Mouse (Mus musculus) MEL (cell line): ENCODE measurements around the gene Gjb6.

ENCODE experiments used
- CTCF ChIP-seq, 3 experiments: IDR thresholded peaks in 2 of 3; conservative IDR thresholded peaks in 1 of 3; 2 replicates each; pipeline ENCODE4 v1.5.1; 2011 to 2012; ENCODE audit warnings: low read length in 3 of 3, low read depth in 2 of 3, mild to moderate bottlenecking in 2 of 3, improper control_type of control experiment in 1 of 3, inconsistent platforms in 1 of 3, mixed read lengths in 1 of 3, moderate library complexity in 1 of 3; ENCODE audit not compliant: control insufficient read depth in 1 of 3, insufficient read depth in 1 of 3, poor library complexity in 1 of 3, severe bottlenecking in 1 of 3
- E2F4 ChIP-seq: IDR thresholded peaks from 2 replicates; pipeline ENCODE4 v1.6.1; 2011; ENCODE audit warnings: low read depth, low read length, improper control_type of control experiment, borderline replicate concordance
- EP300 ChIP-seq, 2 experiments: IDR thresholded peaks; 2 replicates each; pipeline ENCODE4 v1.6.1; 2011; ENCODE audit warnings: improper control_type of control experiment in 2 of 2, low read length in 2 of 2, low read depth in 1 of 2, mild to moderate bottlenecking in 1 of 2
- GABPA ChIP-seq: IDR thresholded peaks from 2 replicates; pipeline ENCODE4 v1.6.1; 2012; ENCODE audit warnings: low read depth, mild to moderate bottlenecking, inconsistent platforms, low read length, improper control_type of control experiment, moderate library complexity
- GATA1 ChIP-seq: IDR thresholded peaks from 2 replicates; pipeline ENCODE4 v1.6.1; 2011; ENCODE audit warnings: low read depth, low read length, improper control_type of control experiment
- MAZ ChIP-seq: IDR thresholded peaks from 2 replicates; pipeline ENCODE4 v1.6.1; 2012; ENCODE audit warnings: low read depth, mild to moderate bottlenecking, inconsistent platforms, low read length, improper control_type of control experiment
- MXI1 ChIP-seq: IDR thresholded peaks from 2 replicates; pipeline ENCODE4 v1.6.1; 2011; ENCODE audit warnings: mild to moderate bottlenecking, low read depth, low read length, improper control_type of control experiment
- NELFE ChIP-seq: IDR thresholded peaks from 2 replicates; pipeline ENCODE4 v1.6.1; 2011; ENCODE audit warnings: low read depth, low read length, improper control_type of control experiment
- NRF1 ChIP-seq: IDR thresholded peaks from 2 replicates; pipeline ENCODE4 v1.6.1; 2014; ENCODE audit warnings: low read depth, mild to moderate bottlenecking, inconsistent platforms, low read length, improper control_type of control experiment, moderate library complexity; ENCODE audit not compliant: poor library complexity, insufficient read depth, severe bottlenecking
- POLR2A ChIP-seq, 2 experiments: IDR thresholded peaks; 2 replicates each; pipeline ENCODE4 v1.6.1; 2011 to 2012; ENCODE audit warnings: low read length in 2 of 2, mild to moderate bottlenecking in 2 of 2, control low read depth in 1 of 2, improper control_type of control experiment in 1 of 2, low read depth in 1 of 2, moderate library complexity in 1 of 2; ENCODE audit not compliant: control insufficient read depth in 1 of 2, insufficient read depth in 1 of 2, poor library complexity in 1 of 2
- POLR2AphosphoS2 ChIP-seq: IDR thresholded peaks from 2 replicates; pipeline ENCODE4 v1.6.1; 2011; ENCODE audit warnings: low read length, improper control_type of control experiment
- TCF12 ChIP-seq: IDR thresholded peaks from 2 replicates; pipeline ENCODE4 v1.6.1; 2014; ENCODE audit warnings: low read depth, mild to moderate bottlenecking, inconsistent platforms, low read length, improper control_type of control experiment, moderate library complexity
- USF1 ChIP-seq: IDR thresholded peaks from 2 replicates; pipeline ENCODE4 v1.6.1; 2014; ENCODE audit warnings: low read depth, mild to moderate bottlenecking, inconsistent platforms, low read length, improper control_type of control experiment, moderate library complexity

DNA sequence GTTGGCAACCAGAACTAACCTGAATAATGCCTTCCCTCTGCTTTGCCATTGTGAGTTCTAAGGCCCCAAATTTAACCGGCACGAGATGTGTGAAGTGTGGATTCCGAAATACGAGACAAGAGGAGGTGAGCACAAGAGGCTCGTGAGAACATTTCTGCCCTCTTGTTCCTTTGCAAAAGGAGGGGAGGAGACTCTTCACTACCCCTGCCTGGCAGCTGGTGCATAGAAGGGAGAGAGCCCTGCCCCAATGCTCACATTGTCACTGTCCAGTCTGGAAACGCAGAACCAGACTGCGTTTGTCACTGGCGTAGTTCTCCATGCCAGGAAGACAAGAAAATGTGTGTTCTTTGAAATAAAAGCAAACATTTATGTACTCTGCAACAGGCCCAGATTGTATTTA lies 1.9 kb upstream of the Gjb6 start:
- no peak for TF ChIP-seq POLR2A (IDR thresholded peaks at IDR 0.05; ENCODE audit: control insufficient read depth in 1 of 2, insufficient read depth in 1 of 2, low read depth in 1 of 2, low read length in 2 of 2, poor library complexity in 1 of 2)
- TF ChIP-seq NELFE = no peak
- no peak for TF ChIP-seq CTCF (IDR thresholded peaks at IDR 0.05 in 2 of 3, conservative IDR thresholded peaks at IDR 0.05 in 1 of 3; ENCODE audit: control insufficient read depth in 1 of 3, insufficient read depth in 1 of 3, low read depth in 2 of 3, low read length in 3 of 3, poor library complexity in 1 of 3, severe bottlenecking in 1 of 3)
- no peak for TF ChIP-seq E2F4
- no peak for TF ChIP-seq POLR2AphosphoS2
- no peak for TF ChIP-seq TCF12
- TF ChIP-seq USF1 = no peak
- no peak for TF ChIP-seq GATA1
- no peak for TF ChIP-seq MXI1
- no peak for TF ChIP-seq NRF1
- no peak for TF ChIP-seq GABPA
- TF ChIP-seq MAZ = no peak
- no peak for TF ChIP-seq EP300 (IDR thresholded peaks at IDR 0.05; ENCODE audit: low read depth in 1 of 2, low read length in 2 of 2)
